Mouse (Mus musculus) layer of hippocampus, adult 8-10 months (tissue): ENCODE data around the gene BC048403. TPM values are rescaled to one million over a fixed set of nuclear protein-coding genes. Genes with fewer than 3 reads are reported as not detected.

ENCODE experiments used
- total RNA-seq, 4 experiments: library from RNA; stranded (reverse); gene quantifications; 2 replicates each; pipeline ENCODE4 v1.2.4; 2022

The BC048403 gene
- total RNA-seq, 4 experiments from 2014 or later = 9.1 to 10.8 (median 9.4) TPM

Other genes with a start within 250 kb of the BC048403 start
- gene Tbk1, start 153.2 kb upstream of the BC048403 start, total RNA-seq = 10 to 100 TPM; 51.3 to 64.1 (median 54.2) TPM
- gene Xpot, start 113.6 kb upstream of the BC048403 start, total RNA-seq = 10 to 100 TPM; 62.6 to 77.1 (median 71.6) TPM
- gene D930020B18Rik, start 98.3 kb upstream of the BC048403 start, total RNA-seq = 1 to 10 TPM in 1 of 4 experiments, under 1 TPM in 3; 0.20 to 1.6 (median 0.34) TPM